Mouse (Mus musculus): ENCODE data around the gene Eaf2. TPM values are rescaled to one million over a fixed set of nuclear protein-coding genes. Genes with fewer than 3 reads are reported as not detected.

The Eaf2 gene
- polyA plus RNA-seq, 1 experiment from 2014 or later, result 0.27 TPM

DNA sequence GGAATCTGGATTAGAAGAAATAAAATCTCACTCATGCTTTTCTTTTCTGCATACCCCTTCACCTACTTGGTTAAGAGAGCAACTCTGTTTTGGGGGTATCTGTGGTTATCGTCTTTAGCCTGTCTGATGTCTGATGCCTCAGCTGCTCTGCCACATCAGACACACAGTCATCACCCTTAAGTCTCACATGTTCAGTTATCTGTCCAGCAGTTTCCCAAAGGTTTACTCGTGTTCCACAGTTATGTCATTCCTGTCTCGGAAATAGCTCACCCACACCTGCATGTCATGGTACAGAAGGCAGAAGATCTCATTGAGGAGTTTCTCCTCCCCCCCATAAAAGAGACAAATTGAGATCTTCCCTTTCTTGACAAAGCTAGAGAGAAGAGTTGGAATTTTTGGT, 54.1 kb downstream of the Eaf2 start:
- H3K9ac ChIP-seq, result no peak overlapping the region
- DNase-seq (ENCODE audit: low spot score), result no peak
- no peak overlapping the region for H3K4me2 ChIP-seq (replicated peaks)
- H3K4me1 ChIP-seq (replicated peaks; ENCODE audit: control insufficient read depth, insufficient read depth, low read length), result no peaks in the 10 kb centered on the region
- no peaks in the 10 kb centered on the region for H3K36me3 ChIP-seq (replicated peaks; ENCODE audit: control insufficient read depth, insufficient read depth)
- no peaks in the 10 kb centered on the region for H3K9me3 ChIP-seq (ENCODE audit: control insufficient read depth, low read length)
- WGBS, result 91% methylated on average over 3 of the region's 3 CpGs
- ATAC-seq (ENCODE audit: low FRiP score), result no peak
- no peak overlapping the region for H3K27ac ChIP-seq
- no peaks in the 10 kb centered on the region for H3K27me3 ChIP-seq (ENCODE audit: control insufficient read depth, insufficient read depth, low read length)
- no peak overlapping the region for H3K4me3 ChIP-seq (replicated peaks; ENCODE audit: low read length)

DNA sequence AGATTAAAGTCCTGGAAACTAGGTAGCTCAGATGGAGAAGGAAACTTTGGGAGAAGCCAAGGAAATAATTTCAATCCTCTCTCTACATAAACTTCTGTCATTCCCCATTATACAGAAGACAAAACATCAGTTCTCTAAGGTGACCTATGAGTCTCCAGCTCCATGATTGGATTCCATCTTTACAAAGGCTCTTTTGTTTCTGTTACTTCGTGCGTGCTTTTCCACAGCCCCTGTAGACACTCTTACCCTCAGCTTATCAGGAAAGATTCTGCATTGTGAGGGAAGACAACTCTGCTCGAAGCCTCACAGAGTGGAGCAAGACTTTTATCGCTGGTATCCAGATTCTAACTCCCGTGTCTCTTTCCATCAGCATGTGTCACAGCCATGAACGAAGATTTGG, 54.8 kb downstream of the Eaf2 start:
- ATAC-seq (ENCODE audit: low FRiP score) (no peak), DNase-seq (ENCODE audit: low spot score) (no peak)
- Histone ChIP-seq H3K27ac (no peak overlapping the region), H3K9me3 (ENCODE audit: control insufficient read depth, low read length) (no peaks in the 10 kb centered on the region), H3K4me2 (replicated peaks) (no peak overlapping the region), H3K4me3 (replicated peaks; ENCODE audit: low read length) (no peak overlapping the region), H3K27me3 (ENCODE audit: control insufficient read depth, insufficient read depth, low read length) (no peaks in the 10 kb centered on the region), H3K36me3 (replicated peaks; ENCODE audit: control insufficient read depth, insufficient read depth) (no peaks in the 10 kb centered on the region), H3K9ac (no peak overlapping the region), H3K4me1 (replicated peaks; ENCODE audit: control insufficient read depth, insufficient read depth, low read length) (no peaks in the 10 kb centered on the region)
- 65% methylated on average over 6 of the region's 6 CpGs for WGBS

DNA sequence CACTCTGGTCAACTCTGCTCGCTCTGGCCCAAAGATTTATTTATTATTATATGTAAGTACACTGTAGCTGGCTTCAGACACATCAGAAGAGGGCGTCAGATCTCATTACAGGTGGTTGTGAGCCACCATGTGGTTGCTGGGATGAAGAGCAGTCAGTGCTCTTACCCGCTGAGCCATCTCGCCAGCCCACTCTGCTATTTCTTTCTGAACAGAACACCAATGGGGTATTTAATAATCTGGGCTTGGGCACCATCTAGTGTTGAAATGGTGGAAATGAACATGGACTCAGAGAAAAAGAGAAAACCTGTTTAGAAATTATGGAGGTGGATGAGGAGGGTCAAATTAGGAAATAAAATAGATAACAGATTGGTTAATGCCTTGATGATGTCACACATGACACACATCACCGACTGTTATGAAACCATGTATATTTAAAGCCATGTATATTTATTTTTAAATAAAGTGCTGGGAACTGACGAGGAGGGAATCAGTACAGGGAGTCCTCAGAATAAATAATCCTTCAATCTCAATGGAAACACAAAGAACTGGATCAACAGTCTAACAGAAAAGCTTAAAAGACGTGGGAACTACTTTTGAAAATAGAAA, 57.4 kb downstream of the Eaf2 start:
- Histone ChIP-seq H3K4me2 (replicated peaks) (no peak overlapping the region), H3K4me1 (replicated peaks; ENCODE audit: control insufficient read depth, insufficient read depth, low read length) (no peaks in the 10 kb centered on the region), H3K27me3 (ENCODE audit: control insufficient read depth, insufficient read depth, low read length) (no peaks in the 10 kb centered on the region), H3K4me3 (replicated peaks; ENCODE audit: low read length) (no peak overlapping the region), H3K9ac (no peak overlapping the region), H3K9me3 (ENCODE audit: control insufficient read depth, low read length) (no peaks in the 10 kb centered on the region), H3K27ac (no peak overlapping the region), H3K36me3 (replicated peaks; ENCODE audit: control insufficient read depth, insufficient read depth) (no peaks in the 10 kb centered on the region)
- peak; percentile 88 for DNase-seq (ENCODE audit: low spot score)
- peak; percentile 95 for ATAC-seq (ENCODE audit: low FRiP score)
- 17% methylated on average over 7 of the region's 7 CpGs for WGBS

DNA sequence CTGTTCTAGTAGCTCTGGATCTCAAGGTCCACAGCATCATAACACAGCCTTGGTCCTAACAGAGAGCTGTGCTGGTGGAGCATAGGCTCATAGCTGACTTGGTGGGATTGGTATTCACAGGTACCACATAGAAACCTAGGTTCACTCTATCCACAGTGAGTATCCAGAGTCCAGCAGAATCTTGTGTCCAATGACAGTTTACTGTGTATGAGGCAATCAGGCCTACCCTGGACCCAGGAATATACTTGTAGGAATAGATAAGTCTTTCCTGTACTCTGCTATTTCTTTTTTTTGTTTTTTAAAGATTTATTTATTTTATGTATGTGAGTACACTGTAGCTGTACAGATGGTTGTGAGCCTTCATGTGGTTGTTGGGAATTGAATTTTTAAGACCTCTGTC, 57.9 kb downstream of the Eaf2 start:
- H3K4me1 ChIP-seq (replicated peaks; ENCODE audit: control insufficient read depth, insufficient read depth, low read length), result no peaks in the 10 kb centered on the region
- peak; percentile 54; the same call in 1 of the 2 replicates for ATAC-seq (ENCODE audit: low FRiP score)
- DNase-seq (ENCODE audit: low spot score), result no peak

DNA sequence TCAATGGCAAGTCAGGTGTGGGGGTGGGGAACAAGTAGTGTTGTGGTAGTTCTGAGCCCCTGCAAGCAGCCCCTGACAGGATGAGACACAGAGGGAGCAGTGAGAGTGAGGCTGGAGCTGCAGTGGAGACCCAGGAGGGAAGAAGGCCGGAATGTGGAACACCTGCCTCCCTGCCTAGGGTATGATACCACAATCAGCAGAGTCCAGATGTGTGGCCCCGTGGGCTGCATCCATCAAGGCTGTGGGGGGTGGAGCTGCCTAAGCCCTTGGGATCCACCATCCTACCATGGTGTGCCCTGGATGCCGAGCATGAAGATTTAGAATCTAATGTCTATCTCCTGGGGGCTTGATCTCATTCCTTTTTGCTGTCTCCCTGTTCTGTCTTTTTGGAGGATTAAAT, 61.1 kb downstream of the Eaf2 start:
- Histone ChIP-seq H3K27me3 (ENCODE audit: control insufficient read depth, insufficient read depth, low read length) (no peaks in the 10 kb centered on the region), H3K9me3 (ENCODE audit: control insufficient read depth, low read length) (no peaks in the 10 kb centered on the region), H3K4me1 (replicated peaks; ENCODE audit: control insufficient read depth, insufficient read depth, low read length) (no peaks in the 10 kb centered on the region), H3K27ac (no peak overlapping the region), H3K4me3 (replicated peaks; ENCODE audit: low read length) (no peak overlapping the region), H3K36me3 (replicated peaks; ENCODE audit: control insufficient read depth, insufficient read depth) (no peaks in the 10 kb centered on the region), H3K4me2 (replicated peaks) (no peak overlapping the region), H3K9ac (no peak overlapping the region)
- no peak for ATAC-seq (ENCODE audit: low FRiP score)
- WGBS, result 59% methylated on average over 3 of the region's 3 CpGs
- no peak for DNase-seq (ENCODE audit: low spot score)

More for the DNA sequence above, 57.9 kb downstream of the Eaf2 start:
- Histone ChIP-seq H3K9me3 (ENCODE audit: control insufficient read depth, low read length) (no peaks in the 10 kb centered on the region), H3K4me3 (replicated peaks; ENCODE audit: low read length) (no peak overlapping the region), H3K27me3 (ENCODE audit: control insufficient read depth, insufficient read depth, low read length) (no peaks in the 10 kb centered on the region), H3K4me2 (replicated peaks) (no peak overlapping the region), H3K27ac (no peak overlapping the region), H3K36me3 (replicated peaks; ENCODE audit: control insufficient read depth, insufficient read depth) (no peaks in the 10 kb centered on the region), H3K9ac (no peak overlapping the region)

DNA sequence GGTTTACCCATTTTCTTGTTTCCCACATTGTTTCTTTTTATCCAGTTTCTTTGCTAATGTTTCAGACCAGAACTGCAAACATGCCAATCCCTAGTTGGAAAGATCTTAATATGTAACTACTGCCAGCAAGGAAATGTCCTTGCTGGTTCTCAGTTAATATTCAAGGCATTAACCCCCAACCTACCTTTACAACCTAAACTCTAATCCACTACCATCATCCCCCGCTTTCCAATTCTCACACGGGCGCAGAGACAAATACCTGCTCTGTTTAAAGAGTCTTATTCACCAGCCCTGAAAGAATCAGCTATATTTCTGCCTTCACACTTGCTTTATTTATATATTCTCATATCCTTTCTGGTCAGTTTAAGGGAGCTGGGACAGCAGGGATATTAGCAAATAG, 66.2 kb downstream of the Eaf2 start:
- ATAC-seq (ENCODE audit: low FRiP score) (no peak), DNase-seq (ENCODE audit: low spot score) (no peak)
- H3K27ac ChIP-seq, result no peak overlapping the region
- H3K27me3 ChIP-seq (ENCODE audit: control insufficient read depth, insufficient read depth, low read length), result no peaks in the 10 kb centered on the region
- no peak overlapping the region for H3K4me3 ChIP-seq (replicated peaks; ENCODE audit: low read length)
- H3K4me1 ChIP-seq (replicated peaks; ENCODE audit: control insufficient read depth, insufficient read depth, low read length), result no peaks in the 10 kb centered on the region
- 87% methylated on average over 3 of the region's 3 CpGs for WGBS
- no peak overlapping the region for H3K4me2 ChIP-seq (replicated peaks)
- H3K9me3 ChIP-seq (ENCODE audit: control insufficient read depth, low read length), result no peaks in the 10 kb centered on the region
- no peaks in the 10 kb centered on the region for H3K36me3 ChIP-seq (replicated peaks; ENCODE audit: control insufficient read depth, insufficient read depth)
- no peak overlapping the region for H3K9ac ChIP-seq

DNA sequence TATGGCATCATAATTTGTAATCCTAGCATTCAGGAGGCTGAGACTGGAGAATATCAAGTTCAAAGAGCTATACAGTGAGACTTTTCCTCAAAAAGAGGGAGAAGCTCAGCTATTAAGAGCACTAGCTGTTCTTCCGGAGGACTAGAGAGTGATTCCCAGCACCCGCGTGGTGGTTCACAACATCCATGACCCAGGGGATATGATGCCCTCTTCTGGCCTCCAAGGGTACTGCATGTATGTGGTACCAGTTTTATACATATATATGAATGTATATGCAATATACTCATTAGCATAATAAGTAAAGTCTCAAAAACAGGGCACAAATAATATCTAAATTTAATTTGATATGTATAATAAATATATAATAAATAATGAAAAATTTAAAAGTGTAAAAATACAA, 72.4 kb downstream of the Eaf2 start:
- Histone ChIP-seq H3K9ac (no peak overlapping the region), H3K27me3 (ENCODE audit: control insufficient read depth, insufficient read depth, low read length) (no peaks in the 10 kb centered on the region), H3K4me3 (replicated peaks; ENCODE audit: low read length) (no peak overlapping the region), H3K27ac (no peak overlapping the region), H3K9me3 (ENCODE audit: control insufficient read depth, low read length) (peaks cover 4% of the 10 kb centered on the region; the same call in 1 of the 2 replicates), H3K36me3 (replicated peaks; ENCODE audit: control insufficient read depth, insufficient read depth) (no peaks in the 10 kb centered on the region), H3K4me1 (replicated peaks; ENCODE audit: control insufficient read depth, insufficient read depth, low read length) (no peaks in the 10 kb centered on the region), H3K4me2 (replicated peaks) (no peak overlapping the region)
- ATAC-seq (ENCODE audit: low FRiP score), result no peak
- DNase-seq (ENCODE audit: low spot score), result no peak
- WGBS, result 87% methylated on average over 3 of the region's 3 CpGs

DNA sequence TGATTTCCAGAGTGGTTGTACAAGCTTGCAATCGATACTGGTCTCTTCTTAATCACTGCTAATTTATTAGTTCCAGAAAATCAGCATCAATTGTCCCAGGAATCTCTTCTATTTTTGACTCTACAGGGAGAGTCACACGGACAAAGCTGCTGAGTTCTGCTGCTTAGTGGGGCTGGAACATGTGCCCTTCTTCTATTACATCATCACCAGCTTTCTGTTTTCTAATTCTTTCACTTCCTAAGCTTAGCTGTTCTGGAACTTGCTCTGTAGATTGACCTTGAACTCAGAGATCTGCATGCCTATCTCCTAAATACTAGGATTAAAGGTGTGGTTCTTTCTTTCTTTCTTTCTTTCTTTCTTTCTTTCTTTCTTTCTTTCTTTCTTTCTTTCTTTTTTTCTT, 76.5 kb downstream of the Eaf2 start:
- H3K4me3 ChIP-seq (replicated peaks; ENCODE audit: low read length), result no peak overlapping the region
- H3K4me1 ChIP-seq (replicated peaks; ENCODE audit: control insufficient read depth, insufficient read depth, low read length), result no peaks in the 10 kb centered on the region
- H3K9ac ChIP-seq, result no peak overlapping the region
- no peak overlapping the region for H3K4me2 ChIP-seq (replicated peaks)
- ATAC-seq (ENCODE audit: low FRiP score), result no peak
- no peaks in the 10 kb centered on the region for H3K27me3 ChIP-seq (ENCODE audit: control insufficient read depth, insufficient read depth, low read length)
- peaks cover 4% of the 10 kb centered on the region; the same call in 1 of the 2 replicates for H3K9me3 ChIP-seq (ENCODE audit: control insufficient read depth, low read length)
- no peak overlapping the region for H3K27ac ChIP-seq
- WGBS, result 82% methylated on average over 2 of the region's 2 CpGs
- no peaks in the 10 kb centered on the region for H3K36me3 ChIP-seq (replicated peaks; ENCODE audit: control insufficient read depth, insufficient read depth)
- DNase-seq (ENCODE audit: low spot score), result no peak

DNA sequence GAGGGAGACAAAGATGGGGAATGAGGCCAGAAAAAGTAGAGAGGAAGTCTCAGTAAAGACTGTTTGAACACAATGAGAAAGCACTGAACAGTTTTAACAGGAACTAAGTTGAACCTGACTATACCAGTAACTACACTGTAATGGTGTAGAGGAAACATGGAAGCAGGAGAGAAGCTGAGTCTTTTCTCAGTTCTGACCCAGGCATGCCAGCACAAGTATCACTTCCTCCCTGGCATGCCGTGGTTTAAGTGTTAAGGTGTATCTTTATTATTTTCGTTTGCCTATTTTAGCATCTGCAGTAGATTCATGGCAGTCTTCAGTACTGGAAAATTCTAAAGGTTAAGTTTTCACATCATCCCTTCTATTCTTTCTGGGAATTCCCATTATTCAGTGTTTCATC, 79.8 kb downstream of the Eaf2 start:
- H3K4me1 ChIP-seq (replicated peaks; ENCODE audit: control insufficient read depth, insufficient read depth, low read length), result no peaks in the 10 kb centered on the region
- no peak overlapping the region for H3K9ac ChIP-seq
- ATAC-seq (ENCODE audit: low FRiP score), result no peak
- no peaks in the 10 kb centered on the region for H3K36me3 ChIP-seq (replicated peaks; ENCODE audit: control insufficient read depth, insufficient read depth)
- no peak overlapping the region for H3K4me2 ChIP-seq (replicated peaks)
- no peak for DNase-seq (ENCODE audit: low spot score)
- H3K9me3 ChIP-seq (ENCODE audit: control insufficient read depth, low read length), result no peaks in the 10 kb centered on the region
- H3K4me3 ChIP-seq (replicated peaks; ENCODE audit: low read length), result no peak overlapping the region
- 87% methylated on average over 2 of the region's 2 CpGs for WGBS
- no peak overlapping the region for H3K27ac ChIP-seq
- H3K27me3 ChIP-seq (ENCODE audit: control insufficient read depth, insufficient read depth, low read length), result no peaks in the 10 kb centered on the region

DNA sequence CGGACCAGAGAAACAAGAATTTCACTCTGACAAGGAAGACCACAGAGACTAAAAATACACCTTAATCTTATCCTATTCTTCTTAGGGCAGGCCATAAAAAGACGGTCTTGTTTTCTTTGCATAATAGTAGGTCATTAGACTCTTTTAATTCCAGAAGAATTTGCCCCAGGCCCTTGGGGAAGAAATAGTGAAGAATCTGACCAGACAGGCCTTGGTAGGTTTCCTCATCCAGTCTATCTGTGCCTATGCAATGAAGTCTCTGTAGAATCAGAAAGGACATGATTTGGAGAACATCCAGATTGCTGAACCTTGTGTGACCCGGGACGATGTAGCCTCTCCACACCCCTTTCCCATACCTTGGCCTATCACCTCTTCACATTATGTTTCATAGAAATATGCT, 84.6 kb downstream of the Eaf2 start:
- Histone ChIP-seq H3K4me2 (replicated peaks) (no peak overlapping the region), H3K4me3 (replicated peaks; ENCODE audit: low read length) (no peak overlapping the region), H3K4me1 (replicated peaks; ENCODE audit: control insufficient read depth, insufficient read depth, low read length) (no peaks in the 10 kb centered on the region), H3K27ac (no peak overlapping the region), H3K36me3 (replicated peaks; ENCODE audit: control insufficient read depth, insufficient read depth) (no peaks in the 10 kb centered on the region), H3K9me3 (ENCODE audit: control insufficient read depth, low read length) (no peaks in the 10 kb centered on the region), H3K27me3 (ENCODE audit: control insufficient read depth, insufficient read depth, low read length) (no peaks in the 10 kb centered on the region), H3K9ac (no peak overlapping the region)
- DNase-seq (ENCODE audit: low spot score) (no peak), ATAC-seq (ENCODE audit: low FRiP score) (no peak)
- WGBS, result 89% methylated on average over 4 of the region's 4 CpGs
